Mouse (Mus musculus) adrenal gland, adult (tissue): Measurements from ENCODE around the gene Cflar.
"Not testable (repeated sequence)": the region's sequence is repeated elsewhere in the genome, so short reads cannot be mapped to it uniquely, and the experiment has no call there.

Source experiments
- DNase-seq, 2 experiments: peaks; one replicate each; pipeline ENCODE4 v3.0.0; 2022 to 2023; ENCODE audit warnings: low spot score in 1 of 2; ENCODE audit not compliant: inconsistent age in 2 of 2

Cflar gene

GRCm38 (mm10) chr1:58773905-58774304, 62.6 kb downstream of the Cflar start:
- peak in 1 of 2 experiments; percentile 46 for DNase-seq

DNA sequence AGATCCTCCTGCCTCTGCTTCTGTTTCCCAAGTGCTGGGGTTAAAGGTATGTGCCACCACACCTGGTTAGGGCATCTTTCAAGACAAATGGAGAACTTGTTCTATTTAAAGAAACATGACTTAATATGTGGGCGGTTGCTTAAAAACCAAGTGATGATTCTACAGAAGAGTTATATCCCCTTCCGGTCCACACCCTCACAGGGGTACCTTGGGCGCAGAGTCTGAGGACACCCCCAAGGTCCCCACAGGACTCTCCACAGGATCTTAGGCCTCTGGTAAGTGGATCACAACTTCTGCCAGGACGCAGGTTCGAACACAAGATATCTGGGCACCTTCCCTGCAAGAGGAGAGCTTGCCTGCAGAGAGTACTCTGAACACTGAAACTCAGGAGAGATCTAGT, 64.1 kb downstream of the Cflar start:
- no peak for DNase-seq

DNA sequence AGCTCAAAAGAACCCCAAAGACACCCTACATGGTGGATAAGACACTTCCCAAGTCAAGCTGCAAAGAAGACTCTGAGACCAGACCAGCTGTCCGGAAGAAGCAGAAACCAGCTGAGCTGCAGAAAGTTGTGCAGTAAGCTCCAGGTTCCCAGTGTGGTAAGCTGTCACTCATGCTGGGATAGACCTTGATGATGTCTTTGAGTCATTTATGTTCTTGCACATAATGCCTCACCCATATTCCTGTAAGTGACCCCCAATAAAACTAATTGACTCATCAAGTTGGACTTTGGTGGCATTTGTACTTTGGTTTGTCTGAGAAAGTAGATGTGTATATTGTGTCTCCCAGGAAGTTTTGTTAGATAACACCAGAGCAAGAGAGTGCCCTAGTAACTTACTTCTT, 66.3 kb downstream of the Cflar start:
- peak in 1 of 2 experiments; percentile 25 for DNase-seq

GRCm38 (mm10) chr1:58778226-58778625, 66.9 kb downstream of the Cflar start:
- DNase-seq: no peak

DNA sequence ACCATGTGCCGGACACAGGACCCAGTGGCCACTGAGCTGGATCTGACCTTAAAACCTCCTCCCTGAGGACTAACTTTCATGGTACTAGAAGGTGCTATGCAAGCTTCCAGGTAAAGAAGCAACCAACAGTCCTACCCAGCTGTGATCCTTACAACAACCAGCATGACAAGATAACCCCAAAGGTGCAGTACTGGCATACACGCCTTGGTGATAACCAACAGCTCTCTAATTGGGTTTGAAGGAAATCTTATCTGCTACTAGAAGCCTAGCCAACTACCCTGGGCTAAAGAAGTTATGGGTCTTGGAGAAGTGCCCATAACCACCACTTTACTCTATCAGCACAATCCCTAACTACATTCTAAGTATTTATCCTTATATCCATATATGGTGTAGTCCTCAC, 75.0 kb downstream of the Cflar start:
- no peak for DNase-seq

DNA sequence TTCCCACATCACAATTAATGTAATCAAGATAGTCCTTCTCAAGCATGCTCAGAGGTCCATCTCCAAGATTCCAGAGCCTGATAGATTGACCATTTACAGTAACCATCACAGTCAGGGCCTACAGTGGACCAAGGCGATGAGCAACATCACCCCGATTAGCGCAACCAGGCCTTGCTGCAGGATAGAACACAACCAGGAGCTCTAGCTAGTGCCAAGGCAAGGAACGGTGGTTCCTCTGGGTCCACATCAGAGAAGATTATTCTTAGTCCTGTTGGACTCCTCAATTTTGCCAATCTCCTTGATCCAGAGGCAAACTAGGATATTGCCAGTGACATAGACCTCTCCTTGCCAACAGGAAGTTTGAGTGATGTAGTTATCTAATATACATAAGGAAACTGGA, 77.1 kb downstream of the Cflar start:
- DNase-seq: no peak

DNA sequence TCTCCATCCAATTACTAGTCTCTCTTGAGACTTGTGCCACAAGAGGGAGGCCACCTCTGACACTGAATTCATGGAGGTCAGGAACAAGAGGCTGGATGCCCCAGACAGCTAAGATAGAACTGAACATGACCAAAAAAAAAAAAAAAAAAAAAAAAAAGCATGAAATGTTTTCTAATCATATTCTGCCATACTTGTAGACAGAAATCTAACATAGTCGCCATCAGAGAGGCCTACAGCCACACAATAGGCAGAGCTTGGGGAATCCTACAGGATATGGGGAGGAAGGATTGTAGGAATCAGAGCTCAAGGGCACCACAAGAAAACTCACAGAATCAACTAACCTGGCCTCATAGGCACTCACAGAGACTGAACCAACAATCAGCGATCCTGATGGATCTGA, 83.4 kb downstream of the Cflar start:
- no peak for DNase-seq

GRCm38 (mm10) chr1:58795291-58796058, 84.2 kb downstream of the Cflar start, which contains the start of gene Casp8:
Gene Casp8 (plus strand): TSS chr1:58795374.
- peak; percentile 68 to 90 for DNase-seq

DNA sequence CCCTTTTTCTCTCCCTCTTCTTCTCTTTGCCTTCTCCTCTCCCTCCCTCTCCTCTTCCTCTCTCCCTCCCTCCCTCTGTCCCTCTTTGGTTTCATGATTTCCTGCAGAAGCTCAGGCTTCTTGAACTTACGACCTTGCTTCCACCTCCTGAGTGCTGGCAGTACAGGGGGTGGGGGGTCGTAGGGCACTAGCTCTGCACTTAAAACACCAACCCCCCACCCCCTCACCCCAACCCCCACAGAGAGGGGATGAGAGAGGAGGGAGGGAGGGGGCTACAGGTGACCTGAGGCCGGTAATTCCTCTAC, 84.7 kb downstream of the Cflar start:
- no peak for DNase-seq

DNA sequence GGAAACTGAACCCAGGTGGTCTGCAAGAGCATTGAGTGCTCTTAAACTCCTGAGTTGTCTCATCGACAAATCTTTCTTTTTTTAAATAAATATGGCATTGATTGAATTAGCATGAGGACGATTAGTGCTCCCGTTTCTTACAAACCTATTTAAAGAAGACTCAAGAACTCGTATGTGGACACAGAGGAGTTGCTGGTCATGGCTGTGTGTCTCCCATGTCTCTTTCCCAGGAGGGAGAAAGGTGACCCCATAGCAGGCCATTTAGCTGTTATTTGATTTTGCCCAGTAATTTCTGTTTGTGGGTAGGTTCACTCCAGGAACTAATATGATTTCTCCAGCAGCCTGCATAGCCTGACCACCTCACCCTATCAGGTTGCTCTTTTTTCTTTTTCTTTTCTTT, 85.5 kb downstream of the Cflar start:
- DNase-seq: peak in 1 of 2 experiments; percentile 27

DNA sequence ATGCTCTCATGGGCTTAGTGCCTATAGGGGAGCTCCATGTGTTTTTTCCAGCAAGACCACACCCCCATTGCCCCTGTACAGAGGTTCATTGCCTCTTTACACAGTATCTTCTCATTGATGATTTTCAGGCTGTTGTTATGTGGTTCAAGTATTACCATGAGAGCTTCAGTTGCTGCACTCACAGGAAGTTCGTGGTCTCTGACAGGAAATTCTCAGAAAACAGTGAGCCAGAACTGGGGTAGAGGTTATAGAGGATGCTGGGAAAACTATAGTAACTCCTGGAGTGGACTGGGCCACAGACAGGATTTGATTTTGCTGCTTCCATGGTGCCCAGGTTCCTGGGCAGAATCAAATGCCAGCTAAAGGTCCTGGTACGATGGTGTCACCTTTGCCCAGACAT, 86.1 kb downstream of the Cflar start:
- peak in 1 of 2 experiments; percentile 33 for DNase-seq

DNA sequence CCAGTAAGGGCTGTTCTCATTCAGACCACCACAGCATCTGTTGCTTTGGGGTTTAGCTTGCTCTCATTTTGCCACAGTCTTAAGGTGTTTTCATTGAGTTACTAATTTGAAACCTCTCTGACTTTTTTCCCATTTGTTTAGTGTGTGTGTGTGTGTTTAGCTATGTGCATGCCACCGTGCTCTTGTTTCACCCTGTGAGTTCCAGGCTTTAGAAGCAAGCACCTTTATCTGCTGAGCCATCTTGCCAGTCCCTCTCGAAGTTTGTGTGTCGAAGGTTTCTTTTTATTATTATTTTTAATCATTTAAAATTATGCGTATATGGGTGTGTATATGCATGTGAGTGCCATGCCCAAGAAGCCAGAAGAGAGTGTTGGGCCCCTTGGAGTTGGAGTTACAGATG, 87.6 kb downstream of the Cflar start:
- DNase-seq: no peak

DNA sequence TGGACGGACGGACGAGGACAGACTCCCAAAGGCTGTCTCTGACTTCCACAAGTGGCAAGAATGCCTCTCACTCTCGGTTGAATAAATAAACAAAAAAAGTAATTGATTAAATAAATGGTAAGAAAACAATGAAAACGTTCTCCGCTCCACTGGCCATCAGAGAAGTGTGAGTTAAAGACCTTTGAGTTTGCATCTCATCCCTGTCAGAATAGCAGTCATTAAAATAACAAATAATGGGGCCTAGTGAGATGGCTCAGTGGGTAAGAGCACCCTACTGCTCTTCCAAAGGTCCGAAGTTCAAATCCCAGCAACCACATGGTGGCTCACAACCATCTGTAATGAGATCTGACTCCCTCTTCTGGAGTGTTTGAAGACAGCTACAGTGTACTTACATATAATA, 89.3 kb downstream of the Cflar start:
- DNase-seq: not testable (repeated sequence)

GRCm38 (mm10) chr1:58801558-58802285, 90.4 kb downstream of the Cflar start:
- DNase-seq: no peak

- DNase-seq: peak; percentile 45 to 79
Measured at GRCm38 (mm10) chr1:58802322-58803273, 91.3 kb downstream of the Cflar start.

GRCm38 (mm10) chr1:58803531-58803930, 92.2 kb downstream of the Cflar start:
- no peak for DNase-seq

DNA sequence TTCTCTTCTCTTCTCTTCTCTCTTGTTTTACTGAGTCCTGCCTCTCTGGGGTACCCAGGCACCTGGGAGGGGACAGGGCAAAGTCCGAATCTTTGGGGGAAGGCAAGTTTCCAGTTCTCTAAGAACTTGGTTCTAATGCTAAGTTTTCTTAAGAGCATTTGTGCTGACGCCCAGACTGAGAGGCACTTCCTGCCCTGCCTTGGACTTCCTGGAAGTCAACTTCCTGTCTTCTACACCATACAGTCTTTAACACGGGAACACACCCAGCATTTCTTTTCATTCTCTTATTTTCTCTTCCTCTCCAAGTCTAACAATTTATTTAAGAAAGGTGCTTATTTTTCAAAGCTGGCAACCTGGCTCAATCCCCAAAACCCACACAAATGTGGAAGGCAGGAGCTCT, 95.3 kb downstream of the Cflar start:
- no peak for DNase-seq
